Mouse (Mus musculus) forebrain, postnatal 0 days (tissue): ENCODE results near the gene Apol7a. TPM values are rescaled to one million over a fixed set of nuclear protein-coding genes. Genes with fewer than 3 reads are reported as not detected.
"Not testable (repeated sequence)": the region's sequence is repeated elsewhere in the genome, so short reads cannot be mapped to it uniquely, and the experiment has no call there.

Source experiments
- ATAC-seq: fragments of 200-750 bp; cut with Nextera tagmentation; 2 replicates; pipeline ENCODE4 v1.8.0; 2017; ENCODE audit warnings: mild to moderate bottlenecking, moderate library complexity
- DNase-seq: peaks from one replicate; pipeline ENCODE4 v3.0.0-alpha.2; 2015
- H3K27ac ChIP-seq: fragments of 300-500 bp; sonication (generic); 2 replicates; pipeline ENCODE4 v1.5.1; 2014; ENCODE audit warnings: low read depth, mild to moderate bottlenecking, antibody characterized with exemption, low read length, moderate library complexity, mixed read lengths
- H3K27me3 ChIP-seq: fragments of 300-500 bp; sonication (generic); 2 replicates; pipeline ENCODE4 v1.6.1; 2014; ENCODE audit warnings: mild to moderate bottlenecking, low read length, mixed read lengths; ENCODE audit not compliant: insufficient read depth
- H3K36me3 ChIP-seq: fragments of 300-500 bp; sonication (generic); 2 replicates; pipeline ENCODE4 v1.6.1; 2014; ENCODE audit warnings: mild to moderate bottlenecking, moderate library complexity; ENCODE audit not compliant: insufficient read depth
- H3K4me1 ChIP-seq: fragments of 300-500 bp; sonication (generic); 2 replicates; pipeline ENCODE4 v1.6.1; 2014; ENCODE audit warnings: antibody characterized with exemption; ENCODE audit not compliant: insufficient read depth
- H3K4me2 ChIP-seq: fragments of 300-500 bp; sonication (generic); 2 replicates; pipeline ENCODE4 v1.6.1; 2014; ENCODE audit warnings: low read depth, mild to moderate bottlenecking, moderate library complexity
- H3K4me3 ChIP-seq: fragments of 300-500 bp; sonication (generic); 2 replicates; pipeline ENCODE4 v1.5.1; 2014; ENCODE audit warnings: low read depth, low read length, mixed read lengths
- H3K9ac ChIP-seq: fragments of 300-500 bp; sonication (generic); 2 replicates; pipeline ENCODE4 v1.6.1; 2014; ENCODE audit warnings: mild to moderate bottlenecking
- H3K9me3 ChIP-seq: fragments of 300-500 bp; sonication (generic); 2 replicates; pipeline ENCODE4 v1.6.1; 2016; ENCODE audit warnings: low read length
- CTCF ChIP-seq: sonication (generic); IDR thresholded peaks from 2 replicates; pipeline ENCODE4 v1.5.1; 2016; ENCODE audit warnings: antibody characterized with exemption, control low read depth, low read depth
- WGBS: fragments of 180-500 bp; shearing (Covaris S2); extraction: QIAGEN DNeasy Blood & Tissue Kit; methylation state at CpG from one replicate; pipeline ENCODE4 v1.1.7; 2014; 5-methylcytosine and 5-hydroxymethylcytosine counted together
- polyA plus RNA-seq: library from polyadenylated mRNA; unstranded; fragments of >200 nt; fragmentation: Nextera tagmentation; extraction: Ambion mirVana; gene quantifications from 2 replicates; pipeline ENCODE4 v1.2.1, GENCODE M21; 2015
- total RNA-seq: library from RNA; depleted of rRNA; stranded (reverse); fragments of >200 nt; gene quantifications from 2 replicates; pipeline ENCODE4 v1.2.3, GENCODE M21; 2014

Gene Apol7a
- total and polyA plus RNA-seq, 2 experiments from 2014 or later, result not detected

GRCm38 (mm10) chr15:77412695-77413094, 13.8 kb upstream of the Apol7a start:
- 31% methylated on average over 4 of the region's 4 CpGs for WGBS
- H3K4me3 ChIP-seq, H3K27me3 ChIP-seq, H3K27ac ChIP-seq, H3K36me3 ChIP-seq, H3K4me2 ChIP-seq, H3K4me1 ChIP-seq, DNase-seq, ATAC-seq, H3K9me3 ChIP-seq, H3K9ac ChIP-seq: not testable (repeated sequence)
- TF ChIP-seq CTCF, result peak; percentile 47

GRCm38 (mm10) chr15:77411035-77411434, 12.1 kb upstream of the Apol7a start, which contains the start of gene Apol9a:
Gene Apol9a (minus strand): TSS chr15:77411135.
- H3K4me3 ChIP-seq, H3K27ac ChIP-seq, H3K9me3 ChIP-seq, H3K27me3 ChIP-seq, ATAC-seq, H3K4me2 ChIP-seq, DNase-seq, H3K4me1 ChIP-seq, H3K36me3 ChIP-seq, H3K9ac ChIP-seq: not testable (repeated sequence)
- 75% methylated on average over 1 of the region's 4 CpGs for WGBS

- ATAC-seq, H3K27ac ChIP-seq, H3K9ac ChIP-seq, H3K36me3 ChIP-seq, H3K4me1 ChIP-seq, H3K27me3 ChIP-seq, H3K4me3 ChIP-seq, H3K4me2 ChIP-seq, H3K9me3 ChIP-seq, DNase-seq: not testable (repeated sequence)
- WGBS, result 67% methylated on average over 10 of the region's 10 CpGs
Observed at GRCm38 (mm10) chr15:77406370-77406769, 7.5 kb upstream of the Apol7a start.

- WGBS, result 75% methylated on average over 11 of the region's 11 CpGs
- not testable (repeated sequence) for H3K27ac ChIP-seq, H3K9ac ChIP-seq, H3K4me3 ChIP-seq, H3K4me2 ChIP-seq, DNase-seq, H3K4me1 ChIP-seq, H3K9me3 ChIP-seq, ATAC-seq, H3K27me3 ChIP-seq, H3K36me3 ChIP-seq
Observed at GRCm38 (mm10) chr15:77397450-77398132, 1.3 kb downstream of the Apol7a start.

GRCm38 (mm10) chr15:77393832-77394231, 5.1 kb downstream of the Apol7a start:
- H3K9me3 ChIP-seq, H3K4me1 ChIP-seq, ATAC-seq, H3K36me3 ChIP-seq, H3K4me3 ChIP-seq, H3K4me2 ChIP-seq, H3K27ac ChIP-seq, DNase-seq, H3K27me3 ChIP-seq, H3K9ac ChIP-seq: not testable (repeated sequence)
- WGBS, result 59% methylated on average over 3 of the region's 3 CpGs

GRCm38 (mm10) chr15:77387462-77387861, 11.4 kb downstream of the Apol7a start:
- no peak for TF ChIP-seq CTCF
- H3K9me3 ChIP-seq, result no peaks in the 10 kb centered on the region
- H3K4me3 ChIP-seq, result no peak overlapping the region
- 94% methylated on average over 2 of the region's 2 CpGs for WGBS
- no peak overlapping the region for H3K9ac ChIP-seq
- H3K27me3 ChIP-seq, result no peaks in the 10 kb centered on the region
- DNase-seq, result no peak
- H3K4me1 ChIP-seq, result no peaks in the 10 kb centered on the region
- H3K4me2 ChIP-seq, result no peak overlapping the region
- no peaks in the 10 kb centered on the region for H3K36me3 ChIP-seq
- no peak overlapping the region for H3K27ac ChIP-seq
- no peak for ATAC-seq

- no peak overlapping the region for H3K9ac ChIP-seq
- no peaks in the 10 kb centered on the region; the same call in 1 of the 2 replicates for H3K27me3 ChIP-seq
- TF ChIP-seq CTCF, result no peak
- DNase-seq (no peak), ATAC-seq (no peak)
- H3K36me3 ChIP-seq, result no peaks in the 10 kb centered on the region
- no peak overlapping the region for H3K27ac ChIP-seq
- no peak overlapping the region for H3K4me2 ChIP-seq
- H3K4me1 ChIP-seq, result no peaks in the 10 kb centered on the region
- no peaks in the 10 kb centered on the region for H3K9me3 ChIP-seq
- 95% methylated on average over 7 of the region's 7 CpGs for WGBS
- no peak overlapping the region for H3K4me3 ChIP-seq
Observed at GRCm38 (mm10) chr15:77384340-77385030, 14.4 kb downstream of the Apol7a start.
